Mouse (Mus musculus) MEL-GATA-1-ER (cell line): ENCODE measurements at regions not wholly inside any gene's neighbourhood (a gene's known extent, or its start where the extent isn't known, plus 50 kb on each side); places are given as distances from the start of the nearest gene placed in this dataset.

ENCODE experiments used
- DNase-seq: peaks from one replicate; pipeline ENCODE4 v3.0.0-alpha.2; 2012; ENCODE audit warnings: low read depth; ENCODE audit errors: extremely low read depth

- DNase-seq, result peak; percentile 20
These were observed 104.5 kb downstream of the Pabpc4l start for GRCm38 (mm10) chr3:46343508-46343907.

GRCm38 (mm10) chr3:46340648-46341280 lies 107.3 kb downstream of the Pabpc4l start:
- DNase-seq, result peak; percentile 15

- no peak for DNase-seq
These were observed 113.5 kb downstream of the Pabpc4l start for GRCm38 (mm10) chr3:46334519-46334918.

- no peak for DNase-seq
These were observed 123.1 kb downstream of the Pabpc4l start for GRCm38 (mm10) chr3:46324925-46325324.
